Mouse (Mus musculus) forelimb bud, embryonic 11.5 days (tissue): ENCODE results near the gene Ston2.
A peak's percentile ranks its signal among the peaks of the same experiment; 100 is the strongest.

ENCODE experiments used
- DNase-seq: peaks from one replicate; pipeline ENCODE4 v3.0.0-alpha.2; 2012; ENCODE audit warnings: low read depth, low spot score

Ston2 gene

GRCm38 (mm10) chr12:91699451-91700141 lies 88.6 kb downstream of the Ston2 start:
- no peak for DNase-seq

- DNase-seq = no peak
Observed at GRCm38 (mm10) chr12:91696231-91696630, 92.0 kb downstream of the Ston2 start.

DNA sequence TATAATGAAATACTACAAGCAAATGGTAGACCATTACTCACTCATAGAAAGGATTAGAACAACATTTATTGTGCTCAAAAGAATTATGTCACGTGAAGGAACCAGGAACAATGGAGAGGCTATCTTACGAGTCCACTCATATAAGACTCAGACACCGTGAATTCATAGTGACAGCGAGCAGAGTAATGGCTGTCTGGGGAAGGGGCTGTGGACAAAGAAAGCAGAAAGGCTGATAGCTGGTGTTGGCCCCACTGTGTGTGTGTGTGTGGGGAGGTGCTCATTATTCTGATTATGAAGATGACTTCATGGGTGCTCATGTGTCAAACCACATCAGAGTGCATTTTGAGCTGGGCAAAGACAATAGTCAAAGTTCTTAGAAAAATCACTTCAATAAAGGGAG lies 92.4 kb downstream of the Ston2 start:
- DNase-seq = no peak

DNA sequence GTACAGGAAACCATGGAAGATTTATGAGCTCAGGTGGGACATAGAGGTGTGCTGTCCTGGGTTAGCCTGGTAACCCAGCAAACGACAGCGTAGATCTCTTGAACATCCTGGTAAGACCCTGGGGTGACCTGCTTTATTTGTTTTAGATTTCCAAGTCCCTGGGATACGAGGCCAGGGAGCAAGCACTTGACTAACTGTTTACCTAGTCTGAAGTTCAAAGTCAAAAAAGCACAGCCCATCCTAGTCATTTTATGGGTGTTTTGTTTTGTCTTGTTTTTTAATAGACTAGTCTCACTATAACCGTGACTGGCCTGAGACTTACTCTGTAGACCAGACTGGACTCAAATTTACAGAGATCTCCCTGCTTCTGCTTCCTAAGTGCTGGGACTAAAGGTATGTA lies 93.4 kb downstream of the Ston2 start:
- no peak for DNase-seq

DNA sequence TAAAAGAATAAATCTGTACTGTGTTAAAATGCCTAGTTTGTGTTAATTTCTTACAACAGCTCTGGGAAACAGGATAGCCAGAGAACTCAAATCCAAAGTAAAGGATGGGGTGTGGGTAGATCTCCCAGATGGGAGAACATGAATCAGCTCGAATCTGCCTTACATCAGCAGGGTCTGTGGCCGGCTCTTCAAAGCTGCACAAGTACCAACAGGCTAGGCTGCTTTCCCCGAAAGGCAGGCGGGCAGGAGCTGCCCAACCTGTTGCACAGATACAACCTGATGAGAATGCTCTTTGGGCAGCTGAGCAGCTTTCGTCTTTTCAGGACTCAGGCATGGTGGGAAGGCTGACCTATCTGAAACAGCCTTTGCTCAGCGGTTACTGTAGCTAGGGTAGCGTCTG lies 94.6 kb downstream of the Ston2 start:
- no peak for DNase-seq

GRCm38 (mm10) chr12:91692991-91693390 lies 95.2 kb downstream of the Ston2 start:
- DNase-seq = no peak

GRCm38 (mm10) chr12:91685674-91686290 lies 102.4 kb downstream of the Ston2 start:
- peak; percentile 43 for DNase-seq

- DNase-seq = no peak
Observed at GRCm38 (mm10) chr12:91684840-91685415, 103.3 kb downstream of the Ston2 start.

- peak; percentile 40 for DNase-seq
Observed at GRCm38 (mm10) chr12:91684101-91684839, 103.9 kb downstream of the Ston2 start.

GRCm38 (mm10) chr12:91683549-91684100 lies 104.6 kb downstream of the Ston2 start:
- peak; percentile 9 for DNase-seq

GRCm38 (mm10) chr12:91683096-91683495 lies 105.1 kb downstream of the Ston2 start:
- no peak for DNase-seq

DNA sequence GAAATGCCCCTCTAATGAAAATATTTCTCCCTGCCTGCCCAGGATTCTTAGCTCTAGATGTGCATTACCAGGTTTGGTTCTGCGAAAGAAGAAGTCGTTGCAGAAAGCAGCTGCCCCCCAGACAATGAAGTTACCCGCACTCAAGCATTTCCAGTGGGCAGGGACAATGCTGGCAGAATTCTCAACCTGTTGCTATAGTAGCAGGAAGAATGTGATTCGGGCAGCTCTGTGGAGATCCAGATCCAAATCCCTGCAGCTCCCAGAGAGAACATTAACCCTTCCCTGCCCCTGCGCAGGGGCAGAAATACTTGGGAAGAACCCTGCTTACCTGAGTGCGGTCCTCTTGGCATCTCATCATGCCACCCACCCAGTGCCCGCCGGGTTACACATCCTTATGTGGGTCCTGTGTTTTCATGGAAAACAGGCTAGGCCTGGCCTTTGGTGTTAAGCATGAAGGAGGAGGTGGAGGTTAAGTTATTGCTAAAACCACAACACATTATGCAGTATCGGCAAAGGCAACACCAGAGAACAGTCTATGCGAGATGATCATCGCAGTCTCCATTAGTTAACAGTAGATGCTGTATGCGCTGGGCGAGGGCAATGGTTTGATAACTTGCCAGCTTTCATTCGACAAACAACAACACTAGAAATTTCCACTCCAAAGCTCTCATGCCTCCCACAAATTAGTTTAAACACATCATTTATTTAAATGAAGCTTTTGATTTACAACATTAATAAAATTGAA lies 108.7 kb downstream of the Ston2 start:
- DNase-seq = no peak

DNA sequence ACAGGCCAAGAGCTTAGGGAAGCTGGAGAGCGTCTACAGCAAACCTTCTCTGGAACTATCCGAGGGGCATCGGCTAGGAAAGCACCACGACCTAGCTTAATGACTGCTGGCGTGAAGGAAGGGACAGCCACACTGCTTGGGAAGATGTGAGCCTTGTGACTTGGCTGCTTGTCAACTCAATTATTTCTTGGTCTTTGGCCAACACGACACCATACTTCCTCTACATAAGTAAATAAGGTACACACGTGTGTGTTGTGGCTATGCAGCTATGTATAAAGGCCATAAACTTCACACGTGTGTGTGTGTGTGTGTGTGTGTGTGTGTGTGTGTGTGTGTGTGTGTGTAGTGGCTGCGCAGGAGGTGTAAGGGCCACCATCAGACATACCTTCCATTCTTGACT lies 112.2 kb downstream of the Ston2 start:
- DNase-seq = no peak

DNA sequence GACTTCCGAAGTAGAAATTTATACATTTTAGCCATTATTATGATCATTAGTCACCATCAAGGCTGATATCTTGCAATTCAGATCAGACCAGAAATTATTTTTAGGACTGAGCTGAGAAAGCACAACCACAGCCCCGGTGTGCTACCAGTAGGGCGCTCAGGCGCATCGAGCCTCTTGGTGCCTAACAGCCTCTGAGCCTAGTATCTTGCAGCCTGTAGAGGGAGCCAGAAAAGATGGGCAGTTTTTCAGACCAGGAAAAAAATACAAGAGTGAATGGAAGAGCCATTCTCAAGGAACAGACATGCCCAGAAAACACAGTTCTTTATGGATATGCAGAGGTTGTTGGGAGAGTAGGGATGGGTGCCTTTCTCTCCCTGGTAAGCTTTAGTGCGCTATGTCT lies 115.0 kb downstream of the Ston2 start:
- no peak for DNase-seq

DNA sequence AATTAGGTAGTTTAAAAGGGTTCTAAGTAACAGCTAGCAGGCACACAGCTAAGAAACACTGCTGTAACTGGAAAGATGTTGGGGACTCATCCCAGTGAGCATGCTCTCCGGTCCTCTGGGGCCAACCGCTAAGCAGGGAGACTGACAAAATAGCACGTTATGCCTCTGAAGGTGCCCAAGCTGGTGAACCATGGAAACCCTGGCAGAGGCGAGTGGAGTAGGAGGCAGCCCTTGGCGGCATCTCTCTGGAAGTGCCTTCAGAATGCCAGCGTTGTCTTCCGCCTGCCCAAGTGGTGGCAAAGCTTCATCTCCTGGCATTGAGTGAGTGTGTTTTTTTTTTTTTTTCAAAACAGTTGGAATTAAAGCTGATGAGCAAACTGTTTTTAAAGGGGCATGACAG lies 115.7 kb downstream of the Ston2 start:
- no peak for DNase-seq

GRCm38 (mm10) chr12:91668529-91669245 lies 119.5 kb downstream of the Ston2 start:
- DNase-seq = no peak

GRCm38 (mm10) chr12:91667741-91668140 lies 120.4 kb downstream of the Ston2 start:
- no peak for DNase-seq

GRCm38 (mm10) chr12:91666607-91667006 lies 121.6 kb downstream of the Ston2 start:
- DNase-seq = no peak

GRCm38 (mm10) chr12:91665431-91665830 lies 122.8 kb downstream of the Ston2 start:
- DNase-seq = no peak

DNA sequence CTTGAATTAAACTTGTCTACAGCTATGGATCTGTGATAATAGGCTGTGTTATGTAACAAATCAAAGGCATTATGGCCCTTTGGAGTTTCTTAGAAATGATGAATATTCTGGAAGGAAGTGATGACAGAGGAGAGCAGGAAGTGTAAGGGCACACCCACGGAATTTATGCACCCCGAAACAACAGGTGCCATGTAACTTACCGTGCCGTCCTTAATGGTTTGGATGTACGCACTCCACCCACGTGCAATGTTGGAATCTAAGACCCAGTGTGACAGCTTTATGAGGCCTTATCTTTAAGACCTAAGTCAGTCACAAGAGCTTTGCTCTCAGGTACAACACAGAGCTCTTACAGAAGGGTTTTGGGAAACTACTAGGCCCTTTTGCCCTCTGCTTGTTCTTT lies 124.9 kb downstream of the Ston2 start:
- DNase-seq = no peak

GRCm38 (mm10) chr12:91662844-91663243 lies 125.3 kb downstream of the Ston2 start:
- DNase-seq = no peak
